Mouse (Mus musculus) forebrain, embryonic 16.5 days (tissue): ENCODE data around the gene Mettl16. TPM values are rescaled to one million over a fixed set of nuclear protein-coding genes. Genes with fewer than 3 reads are reported as not detected.

Experiments used
- ATAC-seq: fragments of 200-750 bp; cut with Nextera tagmentation; 2 replicates; pipeline ENCODE4 v1.8.0; 2017; ENCODE audit warnings: mild to moderate bottlenecking, moderate library complexity
- H3K27ac ChIP-seq: fragments of 300-500 bp; sonication (generic); 2 replicates; pipeline ENCODE4 v1.5.1; 2014; ENCODE audit warnings: low read length, control low read depth
- H3K27me3 ChIP-seq: fragments of 300-500 bp; sonication (generic); replicated peaks from 2 replicates; pipeline ENCODE4 v1.6.1; 2014; ENCODE audit warnings: low read length; ENCODE audit not compliant: control insufficient read depth, insufficient read depth
- H3K36me3 ChIP-seq: fragments of 300-500 bp; sonication (generic); 2 replicates; pipeline ENCODE4 v1.6.1; 2014; ENCODE audit not compliant: control insufficient read depth, insufficient read depth
- H3K4me1 ChIP-seq: fragments of 300-500 bp; sonication (generic); replicated peaks from 2 replicates; pipeline ENCODE4 v1.6.1; 2014; ENCODE audit warnings: low read length; ENCODE audit not compliant: control insufficient read depth, insufficient read depth
- H3K4me2 ChIP-seq: fragments of 300-500 bp; sonication (generic); 2 replicates; pipeline ENCODE4 v1.6.1; 2014; ENCODE audit warnings: mild to moderate bottlenecking, low read length, control low read depth
- H3K4me3 ChIP-seq: fragments of 300-500 bp; sonication (generic); replicated peaks from 2 replicates; pipeline ENCODE4 v1.5.1; 2014; ENCODE audit warnings: mild to moderate bottlenecking, low read length, control low read depth
- H3K9ac ChIP-seq: fragments of 300-500 bp; sonication (generic); replicated peaks from 2 replicates; pipeline ENCODE4 v1.6.1; 2014; ENCODE audit warnings: low read depth, low read length, control low read depth
- H3K9me3 ChIP-seq: fragments of 300-500 bp; sonication (generic); 2 replicates; pipeline ENCODE4 v1.6.1; 2016; ENCODE audit warnings: low read length; ENCODE audit not compliant: control insufficient read depth
- WGBS: fragments of 180-500 bp; shearing (Covaris S2); extraction: QIAGEN DNeasy Blood & Tissue Kit; methylation state at CpG from one replicate; pipeline ENCODE4 v1.1.7; 2014; 5-methylcytosine and 5-hydroxymethylcytosine counted together
- polyA plus RNA-seq: library from polyadenylated mRNA; unstranded; fragments of >200 nt; fragmentation: Nextera tagmentation; extraction: Ambion mirVana; gene quantifications from 2 replicates; pipeline ENCODE4 v1.2.1, GENCODE M21; 2015

Mettl16 gene
- polyA plus RNA-seq, 1 experiment from 2014 or later = 58.7 TPM

- H3K9me3 ChIP-seq = no peaks in the 10 kb centered on the region
- H3K36me3 ChIP-seq = no peaks in the 10 kb centered on the region
- WGBS = 10% methylated on average over 2 of the region's 2 CpGs
- H3K4me1 ChIP-seq = peaks cover 17% of the 10 kb centered on the region
- ATAC-seq = no peak
- no peak overlapping the region for H3K4me3 ChIP-seq
- H3K9ac ChIP-seq = no peak overlapping the region
- no peak overlapping the region for H3K27ac ChIP-seq
- H3K4me2 ChIP-seq = no peak overlapping the region
- no peaks in the 10 kb centered on the region for H3K27me3 ChIP-seq
Observed at GRCm38 (mm10) chr11:74828404-74828931, 57.8 kb downstream of the Mettl16 start.

GRCm38 (mm10) chr11:74828965-74829550, 58.4 kb downstream of the Mettl16 start:
- Histone ChIP-seq H3K36me3 (no peaks in the 10 kb centered on the region), H3K9me3 (no peaks in the 10 kb centered on the region), H3K9ac (0 out of 2 replicates have a peak overlapping the region, but pooled peaks have one; percentile 58), H3K4me2 (peak overlapping the region; percentile 91), H3K4me3 (peak overlapping the region; percentile 84), H3K27me3 (no peaks in the 10 kb centered on the region), H3K4me1 (peaks cover 21% of the 10 kb centered on the region), H3K27ac (no peak overlapping the region; the same call in 1 of the 2 replicates)
- no peak for ATAC-seq
- WGBS = 8% methylated on average over 11 of the region's 11 CpGs

- WGBS = 0% methylated on average over 20 of the region's 20 CpGs
- H3K27ac ChIP-seq = peak overlapping the region; percentile 89
- H3K36me3 ChIP-seq = no peaks in the 10 kb centered on the region
- peaks cover 21% of the 10 kb centered on the region for H3K4me1 ChIP-seq
- peak overlapping the region; percentile 91 for H3K4me2 ChIP-seq
- peak overlapping the region; percentile 58 for H3K9ac ChIP-seq
- H3K27me3 ChIP-seq = no peaks in the 10 kb centered on the region
- H3K4me3 ChIP-seq = peak overlapping the region; percentile 84
- peak; percentile 31 for ATAC-seq
- no peaks in the 10 kb centered on the region for H3K9me3 ChIP-seq
Observed at GRCm38 (mm10) chr11:74829812-74830211, 59.2 kb downstream of the Mettl16 start.

GRCm38 (mm10) chr11:74830256-74831161, 59.9 kb downstream of the Mettl16 start, which contains the start of gene Mnt:
Gene Mnt, plus strand, starts transcription at chr11:74830920.
- peak within 1 kb of the TSS; percentile 89 for H3K27ac ChIP-seq
- H3K4me2 ChIP-seq = peak within 1 kb of the TSS; percentile 91
- H3K4me3 ChIP-seq = peak within 1 kb of the TSS; percentile 84
- no peaks in the 10 kb centered on the region for H3K36me3 ChIP-seq
- peak; percentile 89 for ATAC-seq
- H3K9me3 ChIP-seq = no peaks in the 10 kb centered on the region
- H3K4me1 ChIP-seq = peaks cover 21% of the 10 kb centered on the region
- peak within 1 kb of the TSS; percentile 72 for H3K9ac ChIP-seq
- under 1% methylated on average over 69 of the region's 70 CpGs for WGBS
- no peaks in the 10 kb centered on the region for H3K27me3 ChIP-seq

GRCm38 (mm10) chr11:74831191-74831605, 60.6 kb downstream of the Mettl16 start:
- ATAC-seq = no peak
- Histone ChIP-seq H3K4me2 (peak overlapping the region; percentile 91), H3K27ac (peak overlapping the region; percentile 83), H3K27me3 (no peaks in the 10 kb centered on the region), H3K9ac (peak overlapping the region; percentile 72), H3K4me1 (peaks cover 21% of the 10 kb centered on the region), H3K36me3 (no peaks in the 10 kb centered on the region), H3K4me3 (peak overlapping the region; percentile 84), H3K9me3 (no peaks in the 10 kb centered on the region)
- WGBS = 1% methylated on average over 35 of the region's 35 CpGs

GRCm38 (mm10) chr11:74831606-74832451, 61.2 kb downstream of the Mettl16 start:
- H3K27ac ChIP-seq = peak overlapping the region; percentile 83
- peak; percentile 72 for ATAC-seq
- peak overlapping the region; percentile 91 for H3K4me2 ChIP-seq
- no peaks in the 10 kb centered on the region for H3K27me3 ChIP-seq
- peak overlapping the region; percentile 84 for H3K4me3 ChIP-seq
- peaks cover 21% of the 10 kb centered on the region for H3K4me1 ChIP-seq
- peak overlapping the region; percentile 72 for H3K9ac ChIP-seq
- no peaks in the 10 kb centered on the region for H3K9me3 ChIP-seq
- no peaks in the 10 kb centered on the region for H3K36me3 ChIP-seq
- WGBS = under 1% methylated on average over 61 of the region's 61 CpGs

GRCm38 (mm10) chr11:74832503-74833143, 62.0 kb downstream of the Mettl16 start:
- Histone ChIP-seq H3K4me3 (peak overlapping the region; percentile 84), H3K4me1 (peaks cover 26% of the 10 kb centered on the region), H3K4me2 (peak overlapping the region; percentile 91), H3K9ac (peak overlapping the region; percentile 41), H3K27me3 (no peaks in the 10 kb centered on the region), H3K36me3 (no peaks in the 10 kb centered on the region), H3K27ac (peak overlapping the region; percentile 83), H3K9me3 (no peaks in the 10 kb centered on the region)
- under 1% methylated on average over 26 of the region's 26 CpGs for WGBS
- no peak for ATAC-seq

- peaks cover 33% of the 10 kb centered on the region for H3K4me1 ChIP-seq
- no peak overlapping the region for H3K27ac ChIP-seq
- H3K36me3 ChIP-seq = no peaks in the 10 kb centered on the region
- H3K4me3 ChIP-seq = no peak overlapping the region; the same call in 1 of the 2 replicates
- peak overlapping the region; percentile 41; the same call in 1 of the 2 replicates for H3K9ac ChIP-seq
- 85% methylated on average over 8 of the region's 8 CpGs for WGBS
- H3K4me2 ChIP-seq = peak overlapping the region; percentile 91
- H3K9me3 ChIP-seq = no peaks in the 10 kb centered on the region
- no peaks in the 10 kb centered on the region for H3K27me3 ChIP-seq
- ATAC-seq = no peak
Observed at GRCm38 (mm10) chr11:74833536-74834358, 63.1 kb downstream of the Mettl16 start.
